Mouse (Mus musculus): ENCODE measurements around the gene Capn1. TPM values are rescaled to one million over a fixed set of nuclear protein-coding genes. Genes with fewer than 3 reads are reported as not detected.

Capn1 gene
- polyA plus RNA-seq, 1 experiment from 2014 or later, result 6.8 TPM

- H3K36me3 ChIP-seq (replicated peaks; ENCODE audit: insufficient read depth, low read length), result peaks cover 59% of the 10 kb centered on the region
- 0 out of 2 replicates have a peak, but pooled peaks have one; percentile 23 for ATAC-seq
- 63% methylated on average over 8 of the region's 8 CpGs for WGBS (ENCODE audit: insufficient replicate concordance)
Observed at GRCm38 (mm10) chr19:5945891-5946290, 69.8 kb downstream of the Capn1 start.

GRCm38 (mm10) chr19:5945027-5945426, 70.7 kb downstream of the Capn1 start:
- peak; percentile 60 for ATAC-seq
- Histone ChIP-seq H3K4me1 (ENCODE audit: insufficient read depth) (peaks cover 14% of the 10 kb centered on the region), H3K4me2 (ENCODE audit: low read depth, low read length) (no peak overlapping the region), H3K4me3 (ENCODE audit: low read depth, low read length) (no peak overlapping the region), H3K36me3 (replicated peaks; ENCODE audit: insufficient read depth, low read length) (peaks cover 57% of the 10 kb centered on the region), H3K27me3 (ENCODE audit: insufficient read depth, low read length) (no peaks in the 10 kb centered on the region), H3K9me3 (ENCODE audit: low read length) (no peaks in the 10 kb centered on the region), H3K9ac (replicated peaks) (no peak overlapping the region), H3K27ac (ENCODE audit: low read depth) (peak overlapping the region; percentile 67)
- TF ChIP-seq CTCF (IDR thresholded peaks at IDR 0.05; ENCODE audit: low read depth), result no peak
- TF ChIP-seq EP300 (IDR thresholded peaks at IDR 0.05; ENCODE audit: low read depth), result no peak
- WGBS (ENCODE audit: insufficient replicate concordance), result 56% methylated on average over 7 of the region's 7 CpGs
- no peak for DNase-seq

More at GRCm38 (mm10) chr19:5945891-5946290, 69.8 kb downstream of the Capn1 start:
- Histone ChIP-seq H3K4me3 (ENCODE audit: low read depth, low read length) (no peak overlapping the region), H3K4me2 (ENCODE audit: low read depth, low read length) (no peak overlapping the region), H3K4me1 (ENCODE audit: insufficient read depth) (peaks cover 14% of the 10 kb centered on the region), H3K9me3 (ENCODE audit: low read length) (no peaks in the 10 kb centered on the region), H3K27me3 (ENCODE audit: insufficient read depth, low read length) (no peaks in the 10 kb centered on the region), H3K9ac (replicated peaks) (no peak overlapping the region; the same call in 1 of the 2 replicates), H3K27ac (ENCODE audit: low read depth) (peak overlapping the region; percentile 67)
- no peak for DNase-seq
- TF ChIP-seq CTCF (IDR thresholded peaks at IDR 0.05; ENCODE audit: low read depth), result no peak
- no peak for TF ChIP-seq EP300 (IDR thresholded peaks at IDR 0.05; ENCODE audit: low read depth)

GRCm38 (mm10) chr19:5944145-5944544, 71.6 kb downstream of the Capn1 start:
- ATAC-seq (no peak), DNase-seq (no peak)
- no peak overlapping the region for H3K9ac ChIP-seq (replicated peaks)
- no peaks in the 10 kb centered on the region for H3K27me3 ChIP-seq (ENCODE audit: insufficient read depth, low read length)
- H3K4me2 ChIP-seq (ENCODE audit: low read depth, low read length), result no peak overlapping the region
- H3K4me3 ChIP-seq (ENCODE audit: low read depth, low read length), result no peak overlapping the region
- H3K27ac ChIP-seq (ENCODE audit: low read depth), result 0 out of 2 replicates have a peak overlapping the region, but pooled peaks have one; percentile 29
- H3K36me3 ChIP-seq (replicated peaks; ENCODE audit: insufficient read depth, low read length), result peaks cover 54% of the 10 kb centered on the region
- peaks cover 14% of the 10 kb centered on the region for H3K4me1 ChIP-seq (ENCODE audit: insufficient read depth)
- 59% methylated on average over 8 of the region's 8 CpGs for WGBS (ENCODE audit: insufficient replicate concordance)
- TF ChIP-seq EP300 (IDR thresholded peaks at IDR 0.05; ENCODE audit: low read depth), result no peak
- TF ChIP-seq CTCF (IDR thresholded peaks at IDR 0.05; ENCODE audit: low read depth), result no peak
- no peaks in the 10 kb centered on the region for H3K9me3 ChIP-seq (ENCODE audit: low read length)

DNA sequence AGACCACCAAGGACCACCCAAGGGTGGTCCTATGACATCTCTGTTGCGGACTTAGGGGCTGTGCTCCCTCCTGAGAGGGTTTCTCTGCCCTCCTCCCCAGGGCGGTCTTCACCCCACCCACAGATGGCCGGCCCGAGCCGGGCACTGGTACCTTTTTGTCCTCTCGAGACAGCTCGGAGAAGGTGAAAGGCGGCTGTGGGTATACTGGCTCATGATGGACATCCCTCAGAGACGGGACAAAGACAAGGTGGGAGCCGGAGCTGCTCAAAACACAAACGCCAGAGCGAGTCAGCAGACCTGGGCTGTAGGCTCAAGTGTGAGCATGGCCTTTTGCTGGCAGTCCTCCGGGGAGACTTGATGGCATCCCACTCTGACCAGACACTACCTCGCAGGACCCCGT, 72.3 kb downstream of the Capn1 start:
- Histone ChIP-seq H3K9ac (replicated peaks) (no peak overlapping the region), H3K4me1 (ENCODE audit: insufficient read depth) (peaks cover 17% of the 10 kb centered on the region), H3K4me2 (ENCODE audit: low read depth, low read length) (no peak overlapping the region), H3K27me3 (ENCODE audit: insufficient read depth, low read length) (no peaks in the 10 kb centered on the region), H3K27ac (ENCODE audit: low read depth) (no peak overlapping the region), H3K9me3 (ENCODE audit: low read length) (no peaks in the 10 kb centered on the region), H3K36me3 (replicated peaks; ENCODE audit: insufficient read depth, low read length) (peaks cover 50% of the 10 kb centered on the region), H3K4me3 (ENCODE audit: low read depth, low read length) (no peak overlapping the region)
- no peak for ATAC-seq
- DNase-seq, result no peak
- TF ChIP-seq CTCF (IDR thresholded peaks at IDR 0.05; ENCODE audit: low read depth) (no peak), EP300 (IDR thresholded peaks at IDR 0.05; ENCODE audit: low read depth) (no peak)
- WGBS (ENCODE audit: insufficient replicate concordance), result 93% methylated on average over 15 of the region's 15 CpGs

DNA sequence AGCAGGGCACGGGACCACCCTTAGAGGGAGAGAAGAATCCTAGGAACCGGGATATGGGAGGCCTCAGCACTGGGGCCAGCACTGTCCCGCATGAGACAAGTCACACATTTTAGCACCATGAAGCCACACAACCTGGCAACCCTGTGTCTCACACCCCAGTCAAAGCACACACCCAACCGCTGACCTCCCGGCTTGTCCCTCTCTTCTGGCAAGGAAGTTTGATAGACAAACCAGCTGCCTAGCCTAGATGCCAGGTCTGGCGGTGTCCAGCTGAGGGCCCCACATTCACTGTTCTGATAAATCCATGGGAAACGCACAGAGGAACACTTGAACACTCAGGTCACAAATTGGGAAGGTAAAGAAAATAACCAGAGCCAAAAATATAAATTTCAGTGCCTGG, 73.1 kb downstream of the Capn1 start:
- Histone ChIP-seq H3K9me3 (ENCODE audit: low read length) (no peaks in the 10 kb centered on the region), H3K4me3 (ENCODE audit: low read depth, low read length) (no peak overlapping the region), H3K4me1 (ENCODE audit: insufficient read depth) (peaks cover 25% of the 10 kb centered on the region), H3K4me2 (ENCODE audit: low read depth, low read length) (no peak overlapping the region), H3K27ac (ENCODE audit: low read depth) (no peak overlapping the region), H3K27me3 (ENCODE audit: insufficient read depth, low read length) (no peaks in the 10 kb centered on the region), H3K9ac (replicated peaks) (no peak overlapping the region), H3K36me3 (replicated peaks; ENCODE audit: insufficient read depth, low read length) (peaks cover 44% of the 10 kb centered on the region)
- DNase-seq (no peak), ATAC-seq (no peak)
- TF ChIP-seq EP300 (IDR thresholded peaks at IDR 0.05; ENCODE audit: low read depth) (no peak), CTCF (IDR thresholded peaks at IDR 0.05; ENCODE audit: low read depth) (no peak)
- 91% methylated on average over 7 of the region's 7 CpGs for WGBS (ENCODE audit: insufficient replicate concordance)

DNA sequence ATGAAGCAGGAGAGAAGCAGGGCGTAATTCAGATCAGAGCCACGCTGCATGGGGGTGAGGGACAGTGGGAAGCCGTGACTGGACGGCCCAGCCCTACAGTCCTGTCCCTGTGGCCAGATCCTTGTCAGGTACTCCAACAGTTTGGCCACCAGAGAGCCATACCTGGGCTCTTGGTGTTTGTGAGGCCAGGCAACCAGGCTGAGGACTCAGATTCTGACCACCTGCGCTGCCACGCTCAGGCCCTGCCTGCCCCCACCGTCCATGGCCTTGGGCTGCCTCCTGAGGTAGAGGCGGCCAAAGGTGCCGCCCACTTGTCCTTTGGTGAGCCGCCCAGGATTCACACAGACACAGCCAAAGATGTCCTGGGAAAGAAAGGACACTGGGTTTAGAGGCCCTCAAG, 75.0 kb downstream of the Capn1 start:
- H3K9me3 ChIP-seq (ENCODE audit: low read length), result no peaks in the 10 kb centered on the region
- H3K9ac ChIP-seq (replicated peaks), result no peak overlapping the region
- H3K4me2 ChIP-seq (ENCODE audit: low read depth, low read length), result no peak overlapping the region
- no peaks in the 10 kb centered on the region for H3K27me3 ChIP-seq (ENCODE audit: insufficient read depth, low read length)
- TF ChIP-seq CTCF (IDR thresholded peaks at IDR 0.05; ENCODE audit: low read depth) (no peak), EP300 (IDR thresholded peaks at IDR 0.05; ENCODE audit: low read depth) (no peak)
- no peak overlapping the region for H3K27ac ChIP-seq (ENCODE audit: low read depth)
- no peak for ATAC-seq
- H3K36me3 ChIP-seq (replicated peaks; ENCODE audit: insufficient read depth, low read length), result peaks cover 37% of the 10 kb centered on the region
- 88% methylated on average over 10 of the region's 10 CpGs for WGBS (ENCODE audit: insufficient replicate concordance)
- no peak overlapping the region for H3K4me3 ChIP-seq (ENCODE audit: low read depth, low read length)
- no peak for DNase-seq
- H3K4me1 ChIP-seq (ENCODE audit: insufficient read depth), result peaks cover 29% of the 10 kb centered on the region

- no peaks in the 10 kb centered on the region for H3K9me3 ChIP-seq (ENCODE audit: low read length)
- TF ChIP-seq CTCF (IDR thresholded peaks at IDR 0.05; ENCODE audit: low read depth), result no peak
- TF ChIP-seq EP300 (IDR thresholded peaks at IDR 0.05; ENCODE audit: low read depth), result no peak
- no peak overlapping the region for H3K4me2 ChIP-seq (ENCODE audit: low read depth, low read length)
- 66% methylated on average over 4 of the region's 4 CpGs for WGBS (ENCODE audit: insufficient replicate concordance)
- no peak overlapping the region for H3K27ac ChIP-seq (ENCODE audit: low read depth)
- H3K9ac ChIP-seq (replicated peaks), result no peak overlapping the region
- ATAC-seq (no peak), DNase-seq (no peak)
- peaks cover 27% of the 10 kb centered on the region for H3K4me1 ChIP-seq (ENCODE audit: insufficient read depth)
- no peak overlapping the region for H3K4me3 ChIP-seq (ENCODE audit: low read depth, low read length)
- H3K36me3 ChIP-seq (replicated peaks; ENCODE audit: insufficient read depth, low read length), result peaks cover 33% of the 10 kb centered on the region
- H3K27me3 ChIP-seq (ENCODE audit: insufficient read depth, low read length), result no peaks in the 10 kb centered on the region
Observed at GRCm38 (mm10) chr19:5940173-5940572, 75.5 kb downstream of the Capn1 start.

Measured in liver, postnatal 0 days (tissue).